Mouse (Mus musculus): ENCODE results near the gene Krt23.

Krt23 gene

DNA sequence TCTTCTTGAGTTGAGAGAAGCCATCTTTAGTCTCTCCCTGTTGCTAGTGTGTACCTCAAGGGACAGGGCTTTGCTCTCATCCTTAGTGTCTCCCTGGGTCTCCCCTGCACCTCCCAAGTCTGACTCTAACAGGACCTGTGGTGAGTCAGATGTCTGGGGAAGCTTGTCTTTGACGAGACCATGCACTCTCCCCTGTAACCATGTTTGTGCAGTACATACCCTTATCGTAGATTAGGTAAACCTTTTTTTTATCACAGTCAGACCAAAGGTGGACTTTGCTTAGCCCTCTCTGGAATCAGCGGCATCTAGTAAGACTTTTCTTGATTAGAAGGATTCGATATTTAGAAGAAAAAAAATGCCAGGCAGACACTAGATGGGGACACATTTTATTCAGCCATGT, 38.9 kb downstream of the Krt23 start:
- no peak for DNase-seq (ENCODE audit: low spot score in 2 of 2)

DNA sequence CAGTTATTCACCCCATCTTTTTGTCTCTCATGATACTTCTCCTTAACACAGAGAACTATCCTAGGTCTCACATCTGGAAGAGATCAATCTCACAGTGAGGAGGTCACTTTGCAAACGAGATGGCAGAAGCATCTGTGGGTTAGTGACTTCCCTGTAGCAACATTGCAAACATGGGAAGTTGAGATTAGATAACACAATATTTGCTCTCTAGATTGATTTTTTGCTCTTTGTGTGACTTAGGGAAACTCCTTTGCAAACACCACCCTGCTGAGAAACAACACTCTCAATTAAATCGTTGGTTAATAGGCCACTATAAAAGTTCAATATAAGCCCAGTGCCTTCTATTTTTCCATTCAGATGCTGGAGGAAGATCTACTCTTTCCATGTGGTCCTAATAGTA, 44.2 kb downstream of the Krt23 start:
- DNase-seq (ENCODE audit: low spot score in 2 of 2): no peak

DNA sequence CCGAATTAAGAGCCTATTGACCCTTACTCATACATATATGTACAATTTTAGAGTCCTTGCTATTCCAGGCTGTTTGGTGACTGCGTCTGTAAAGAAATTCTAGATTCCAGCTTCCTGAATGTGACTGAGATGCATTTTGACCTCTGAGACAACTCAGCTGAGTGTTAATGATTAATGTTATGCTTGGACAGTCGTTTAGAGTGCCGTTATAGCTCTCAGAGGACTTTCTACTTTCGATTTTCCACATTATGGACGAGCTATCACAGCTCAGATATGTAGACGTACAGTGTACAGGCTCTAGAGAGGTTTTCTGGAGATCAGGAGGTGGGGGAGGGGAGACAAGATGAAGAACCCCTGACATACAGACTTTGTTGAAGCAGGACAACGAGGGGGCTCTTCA, 51.7 kb downstream of the Krt23 start:
- no peak for DNase-seq (ENCODE audit: low spot score in 2 of 2)

DNA sequence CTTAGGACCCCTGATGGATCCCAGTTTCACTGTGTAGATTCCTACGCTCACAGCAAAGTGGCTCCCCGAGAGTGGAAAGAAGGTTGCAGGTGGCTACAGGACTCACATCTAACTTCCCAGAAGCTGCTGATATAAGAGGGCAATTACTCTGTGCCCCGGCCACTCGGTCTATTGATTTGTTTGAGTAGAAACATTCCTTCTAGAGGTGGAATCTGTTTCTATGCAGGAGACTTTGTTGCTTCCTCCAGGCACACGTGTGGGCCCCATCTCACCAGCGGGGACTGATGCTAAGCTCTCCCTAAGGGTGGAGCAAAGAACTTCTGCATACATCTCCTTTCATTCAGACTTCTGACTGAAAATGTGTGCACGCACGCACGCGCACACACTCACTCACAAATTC, 53.5 kb downstream of the Krt23 start:
- DNase-seq (ENCODE audit: low spot score in 2 of 2): no peak

DNA sequence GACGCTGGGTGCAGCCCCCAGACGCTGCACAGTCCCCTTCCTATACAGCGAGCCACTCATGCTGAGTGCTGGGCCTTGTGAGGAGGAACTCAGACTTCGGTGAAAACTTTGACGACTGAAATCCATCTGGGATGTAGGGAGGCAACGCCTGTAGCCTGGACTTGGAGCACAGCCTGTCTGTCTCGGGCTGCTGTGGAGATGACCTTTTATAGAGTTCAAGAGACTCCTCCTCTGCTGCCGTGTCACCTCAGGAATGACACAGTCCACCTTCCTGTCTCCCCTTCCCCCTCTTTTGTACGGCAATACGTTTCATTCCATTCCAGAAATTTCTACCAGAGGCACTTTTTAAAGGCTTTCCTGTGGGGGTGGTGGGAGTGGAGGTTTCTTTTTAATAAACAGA, 55.0 kb downstream of the Krt23 start, which contains the start of gene Krt20:
Gene Krt20 (minus strand): TSS at position 179 of the 400 bp plus-strand sequence.
- DNase-seq (ENCODE audit: low spot score in 2 of 2): no peak

DNA sequence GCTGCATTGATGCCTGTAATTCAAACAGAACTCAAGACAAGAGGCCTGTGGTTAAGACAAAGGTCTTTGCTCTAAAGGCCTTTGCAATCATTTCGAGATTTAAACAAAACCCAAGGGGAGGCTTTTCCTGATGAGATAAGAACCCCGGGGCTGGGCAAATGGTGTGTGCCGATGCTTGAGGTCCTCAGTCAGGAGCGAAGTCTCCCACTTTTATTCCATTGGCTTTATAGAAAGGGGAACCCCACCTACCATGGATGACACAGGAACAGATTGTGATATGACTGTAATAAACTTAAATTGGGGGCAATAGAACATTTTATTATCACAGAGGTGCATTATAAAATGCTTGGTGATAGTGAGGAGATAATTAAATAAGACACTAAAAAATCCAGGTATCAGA, 56.3 kb downstream of the Krt23 start:
- no peak for DNase-seq (ENCODE audit: low spot score in 2 of 2)

DNA sequence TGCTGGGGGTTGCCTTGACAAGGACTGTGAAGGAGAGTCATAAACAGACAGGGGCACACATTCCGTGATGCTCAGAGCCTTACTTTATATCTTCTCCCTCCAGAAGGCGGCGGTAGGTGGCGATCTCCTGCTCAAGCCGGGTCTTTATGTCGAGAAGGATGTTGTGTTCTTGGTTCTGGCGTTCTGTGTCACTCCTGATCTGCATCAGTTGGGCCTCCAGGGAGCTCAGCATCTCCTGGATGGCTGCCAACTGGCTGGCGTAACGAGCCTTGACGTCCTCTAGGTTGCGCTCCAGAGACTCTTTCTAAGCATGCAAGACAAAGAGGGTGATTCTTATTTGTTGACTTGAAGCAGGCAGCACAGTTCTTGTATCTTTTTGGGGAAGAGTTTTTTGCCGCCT, 62.3 kb downstream of the Krt23 start:
- peak in 1 of 2 experiments; percentile 32 for DNase-seq (ENCODE audit: low spot score in 2 of 2)

Measured in right cerebral cortex, postnatal 36 days (tissue).